Mouse (Mus musculus) lung, postnatal 10 days (tissue): ENCODE measurements at regions not wholly inside any gene's neighbourhood (a gene's known extent, or its start where the extent isn't known, plus 50 kb on each side); places are given as distances from the start of the nearest gene placed in this dataset.
A peak's percentile ranks its signal among the peaks of the same experiment; 100 is the strongest.

Source experiments
- DNase-seq: peaks from one replicate; pipeline ENCODE4 v3.0.0; 2021

GRCm38 (mm10) chr7:51434865-51435264 lies 76.0 kb upstream of the Ano5 start:
- DNase-seq: peak; percentile 50

- no peak for DNase-seq
Measured at GRCm38 (mm10) chr7:51454989-51455692, 55.7 kb upstream of the Ano5 start.

- DNase-seq: no peak
Measured at GRCm38 (mm10) chr7:51458757-51459156, 52.1 kb upstream of the Ano5 start.
